Mouse (Mus musculus): ENCODE results near the gene Tmc7.

Tmc7 gene

DNA sequence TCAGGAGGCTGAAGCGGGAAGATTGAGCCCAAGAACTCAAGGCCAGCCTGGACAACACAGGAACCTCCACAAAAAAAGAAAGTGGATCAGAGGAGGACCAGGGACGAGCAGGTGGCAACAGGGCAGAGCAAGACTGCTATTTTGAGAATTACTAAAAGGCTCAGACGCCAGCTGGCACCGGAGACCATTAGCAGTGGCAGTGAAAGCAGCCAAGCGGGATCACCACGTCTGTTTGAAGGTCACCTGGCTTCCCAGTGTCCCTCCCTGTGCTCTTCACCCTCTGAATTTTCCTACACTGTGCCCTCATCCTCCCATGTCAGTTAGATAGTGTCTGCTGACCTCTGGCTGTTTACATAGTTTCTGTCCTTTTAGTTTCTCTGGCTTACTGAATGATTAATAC is 1.3 kb upstream of the Tmc7 start:
- no peak for DNase-seq (ENCODE audit: low spot score)

DNA sequence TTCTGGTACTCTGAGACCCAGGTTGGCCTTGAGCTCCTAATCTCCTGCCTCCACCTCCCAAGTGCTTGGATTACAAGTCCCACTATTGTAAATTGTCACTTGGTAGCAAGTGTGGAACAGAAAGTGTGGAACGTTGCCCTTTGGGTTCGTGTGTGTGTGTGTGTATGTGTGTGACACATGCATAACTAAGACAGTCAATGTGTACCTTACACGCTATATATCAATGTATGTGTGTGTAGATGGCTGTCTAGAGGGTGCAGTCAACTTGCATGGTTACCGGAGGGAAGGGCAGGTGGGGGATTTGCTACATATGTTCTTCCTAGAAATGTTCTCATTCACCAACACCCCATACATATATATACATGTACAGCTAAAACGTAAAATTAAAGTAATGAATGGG is 390 bp upstream of the Tmc7 start:
- DNase-seq (ENCODE audit: low spot score) = no peak

DNA sequence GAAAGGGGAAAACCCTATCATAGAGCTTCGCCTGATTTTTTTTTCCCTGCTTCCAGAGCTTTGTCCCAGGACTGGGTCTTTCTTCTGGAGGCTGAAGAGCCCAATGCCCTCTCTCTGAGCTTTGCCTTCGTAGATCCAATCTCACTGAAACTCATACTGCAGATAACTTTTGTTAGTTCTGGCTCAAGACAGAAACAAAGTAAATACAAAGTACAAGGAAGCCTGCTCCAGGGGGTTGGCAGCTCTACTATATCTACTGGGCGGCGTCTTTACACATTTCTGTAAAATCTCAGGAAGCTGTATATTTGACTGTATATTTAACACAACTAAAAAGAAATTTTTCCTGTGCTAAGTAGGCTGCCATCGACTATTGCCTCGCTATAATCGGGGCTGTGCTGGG is 715 bp downstream of the Tmc7 start:
- no peak for DNase-seq (ENCODE audit: low spot score)

DNA sequence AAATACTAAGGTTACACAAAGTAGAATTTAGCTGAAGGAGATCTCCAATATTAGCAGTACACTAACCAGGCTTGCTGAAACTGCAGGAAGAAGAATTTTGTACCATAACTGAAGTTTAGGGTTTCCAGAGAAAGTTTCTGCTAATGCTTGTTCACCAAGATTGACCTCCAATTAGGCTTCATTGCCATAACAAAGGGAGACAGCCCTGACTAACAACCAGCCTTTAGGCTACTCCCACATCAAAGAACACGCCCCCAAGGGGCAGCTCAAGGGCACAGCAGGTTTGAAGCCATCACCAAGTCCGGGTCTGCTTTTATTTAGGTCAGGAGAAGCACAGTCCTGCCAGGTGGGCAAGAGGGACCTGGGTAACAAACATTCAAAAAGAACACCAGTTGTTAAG is 4.6 kb downstream of the Tmc7 start:
- DNase-seq (ENCODE audit: low spot score) = no peak

DNA sequence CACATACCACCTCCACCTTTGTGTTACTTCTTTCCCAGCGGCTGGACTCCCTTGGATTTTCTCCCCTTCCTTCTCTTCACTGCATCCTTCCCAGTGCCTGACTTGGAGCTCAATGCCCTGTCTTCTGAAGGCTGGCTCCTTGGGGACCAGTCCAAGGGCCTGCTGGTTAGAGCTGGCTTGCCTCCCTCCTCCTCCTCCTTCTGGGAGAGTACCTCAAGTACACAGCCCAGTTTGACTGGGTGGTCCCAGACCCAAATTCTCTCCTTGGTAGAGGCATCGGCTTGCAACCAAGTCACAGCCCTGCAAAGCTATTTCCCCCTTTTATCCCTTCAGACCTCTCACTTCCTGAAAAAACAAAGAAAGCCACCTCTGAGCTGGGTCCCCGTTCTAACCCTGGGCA is 6.3 kb downstream of the Tmc7 start:
- DNase-seq (ENCODE audit: low spot score) = no peak

DNA sequence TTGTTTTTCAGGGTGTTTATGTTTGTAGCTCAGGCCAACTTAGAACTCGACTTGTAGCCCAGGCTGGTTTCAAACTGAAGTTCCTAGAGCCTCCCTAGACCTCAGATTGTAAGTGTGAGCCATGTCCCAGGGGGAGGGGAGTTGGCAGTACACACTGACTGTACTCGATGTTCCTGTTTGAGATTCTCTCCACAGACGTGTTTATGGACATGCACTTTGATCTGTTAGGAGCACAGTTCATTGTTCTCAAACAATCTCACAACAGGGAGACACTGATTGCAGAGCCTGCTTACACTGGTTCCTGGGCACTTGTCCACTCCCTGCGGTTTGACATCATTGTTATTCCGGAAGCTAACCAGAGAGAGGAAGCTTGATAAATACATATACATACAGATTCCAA is 12.5 kb downstream of the Tmc7 start:
- no peak for DNase-seq (ENCODE audit: low spot score)

DNA sequence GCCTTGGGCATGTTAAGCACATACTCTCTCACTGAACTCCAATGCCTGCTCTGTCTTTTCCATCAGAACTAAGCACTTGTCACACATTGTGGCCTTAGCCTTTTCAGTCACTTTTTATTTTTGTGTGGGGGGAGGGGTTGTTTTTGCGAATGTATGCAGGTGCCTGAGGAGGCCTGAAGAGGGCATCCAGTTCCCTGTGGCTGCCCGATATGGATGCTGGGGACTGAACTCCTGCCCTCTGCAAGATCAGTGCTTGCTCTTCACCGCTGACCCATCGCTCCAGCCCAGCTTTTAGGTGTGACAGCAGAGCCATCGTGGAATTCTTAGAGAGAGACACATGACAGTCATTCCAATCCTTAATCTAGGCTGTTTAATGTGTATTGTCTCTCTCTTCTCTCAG is 13.2 kb downstream of the Tmc7 start:
- no peak for DNase-seq (ENCODE audit: low spot score)

DNA sequence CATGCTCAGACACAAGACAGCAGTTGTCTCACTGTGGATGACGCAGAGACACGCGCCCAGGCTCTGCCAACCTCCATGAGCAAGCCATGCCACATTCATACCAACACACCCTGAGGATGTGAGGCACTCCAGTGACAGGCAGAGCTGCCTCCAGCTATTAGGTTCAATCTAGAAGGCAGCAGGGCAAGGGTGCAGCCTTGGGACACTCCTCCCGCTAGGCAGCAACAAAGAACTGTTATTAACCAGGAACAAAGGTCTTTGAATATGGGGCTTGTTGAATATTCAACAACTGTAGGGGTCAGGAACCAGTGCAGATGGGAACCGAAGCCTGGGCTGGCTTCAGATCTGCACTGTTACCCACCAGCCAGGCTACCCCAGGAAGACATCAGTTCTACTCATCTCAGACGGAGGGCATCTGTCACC is 15.4 kb downstream of the Tmc7 start:
- no peak for DNase-seq (ENCODE audit: low spot score)

DNA sequence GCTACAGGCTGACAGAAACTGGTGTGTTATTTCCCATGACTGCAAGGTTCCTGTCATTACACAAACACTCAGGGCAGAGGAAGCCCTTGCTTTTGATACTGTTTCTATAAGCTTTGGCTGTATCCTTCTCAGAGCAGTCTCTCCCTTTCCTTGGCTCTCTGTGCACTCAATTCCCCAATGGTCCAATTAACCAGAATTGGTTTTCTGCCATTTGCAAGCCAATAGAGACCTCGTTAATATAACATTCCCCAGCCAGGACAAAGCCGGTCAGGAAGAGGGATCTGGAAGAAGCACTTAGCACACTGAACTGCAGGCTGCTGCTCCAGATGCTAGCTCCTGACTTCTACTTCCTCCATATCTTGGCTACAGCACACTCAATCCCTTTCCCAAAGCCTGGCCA is 30.2 kb downstream of the Tmc7 start:
- no peak for DNase-seq (ENCODE audit: low spot score)

DNA sequence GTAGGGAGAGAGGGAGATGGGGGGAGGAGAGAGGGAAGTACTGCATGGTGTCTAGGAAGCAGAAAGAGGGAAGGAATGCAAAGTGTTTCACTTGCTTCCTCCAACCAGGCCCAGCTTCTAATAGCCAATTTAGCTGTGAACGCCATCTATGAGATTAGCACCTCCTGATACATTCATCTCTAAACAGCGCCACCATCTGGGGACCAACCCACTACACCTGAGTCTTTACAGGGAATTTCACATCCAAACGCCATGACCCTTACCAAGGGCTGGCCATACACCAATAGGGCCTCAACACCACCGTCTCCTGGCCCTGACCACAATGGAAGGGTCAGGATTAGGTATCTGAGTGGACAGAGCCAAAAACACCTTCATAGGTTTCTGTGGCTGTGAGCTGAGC is 30.7 kb downstream of the Tmc7 start:
- DNase-seq (ENCODE audit: low spot score) = no peak

DNA sequence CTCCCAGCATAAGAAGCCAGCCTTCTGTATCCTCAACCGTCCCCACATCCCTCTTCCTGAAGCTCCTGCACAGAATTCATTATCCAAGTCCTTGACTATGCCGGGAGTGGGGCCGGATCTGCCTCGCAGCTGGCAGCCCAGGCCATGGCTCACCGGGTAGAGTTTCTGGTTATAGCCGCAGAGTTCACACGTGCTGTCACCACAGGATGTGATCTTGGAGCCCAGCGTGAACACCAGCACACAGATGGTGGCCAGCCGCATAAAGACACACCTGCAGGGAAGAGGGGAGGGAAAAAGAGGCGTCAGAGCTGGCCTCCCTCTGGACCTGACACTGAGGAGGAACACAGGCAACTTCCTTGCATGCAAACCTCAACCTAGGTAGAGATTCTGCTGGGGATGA is 37.1 kb downstream of the Tmc7 start:
- no peak for DNase-seq (ENCODE audit: low spot score)

DNA sequence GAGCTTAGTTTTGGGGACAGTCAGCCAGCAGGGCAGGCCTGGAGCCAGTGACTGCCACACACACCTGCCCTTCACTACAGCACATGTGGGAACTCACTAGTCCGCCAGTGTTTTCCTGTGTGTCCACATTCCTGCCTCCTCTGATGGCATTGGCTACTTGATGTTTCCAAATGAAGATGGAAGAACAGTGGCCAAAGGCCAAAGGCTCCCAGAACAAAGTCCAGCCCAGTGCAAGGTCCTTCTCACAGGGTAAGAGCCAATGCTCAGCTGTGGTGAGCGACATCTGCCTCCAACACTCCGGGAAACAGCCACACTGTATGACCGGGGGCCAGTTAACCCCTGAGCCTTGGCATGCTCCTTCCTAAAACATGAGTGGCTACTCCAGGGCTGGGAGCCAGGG is 40.4 kb downstream of the Tmc7 start:
- DNase-seq (ENCODE audit: low spot score) = no peak

DNA sequence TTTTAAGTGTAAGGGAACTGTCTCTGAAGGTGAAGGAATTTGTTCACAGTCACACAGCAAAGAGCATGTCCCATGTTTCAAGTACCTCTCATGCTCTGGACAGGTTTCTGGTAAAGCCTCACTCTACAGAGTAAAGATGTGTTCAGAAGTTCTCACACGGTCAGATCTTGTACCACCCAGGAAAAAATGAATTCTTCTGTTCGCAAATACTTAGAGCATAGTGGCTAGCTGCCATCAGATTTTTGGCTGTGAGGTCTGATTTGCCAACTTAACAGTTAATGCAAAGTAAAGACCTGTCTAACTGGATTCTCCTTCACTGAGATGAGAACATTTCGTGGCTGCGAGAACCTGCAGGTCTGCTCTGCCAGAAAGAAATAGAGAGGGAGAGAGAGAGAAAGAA is 49.5 kb downstream of the Tmc7 start:
- DNase-seq (ENCODE audit: low spot score) = no peak

DNA sequence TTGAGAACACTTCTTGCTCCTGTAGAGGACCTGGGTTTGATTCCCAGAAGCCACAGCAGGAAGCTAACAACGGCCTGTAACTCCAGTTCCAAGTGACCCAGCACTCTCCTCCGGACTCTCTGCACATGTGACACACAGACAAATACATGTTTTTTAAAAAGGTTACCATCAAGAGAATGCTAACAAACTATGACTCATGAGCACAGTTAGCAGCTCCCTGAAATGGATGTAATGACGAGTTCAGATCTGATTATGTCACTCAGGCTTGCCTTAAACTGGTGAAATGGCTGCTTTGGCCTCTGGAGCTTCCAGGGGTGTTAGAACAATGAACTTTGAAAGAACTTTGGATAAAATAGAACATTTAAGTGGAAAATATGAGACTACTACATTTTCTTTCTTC is 50.2 kb downstream of the Tmc7 start:
- DNase-seq (ENCODE audit: low spot score) = no peak

DNA sequence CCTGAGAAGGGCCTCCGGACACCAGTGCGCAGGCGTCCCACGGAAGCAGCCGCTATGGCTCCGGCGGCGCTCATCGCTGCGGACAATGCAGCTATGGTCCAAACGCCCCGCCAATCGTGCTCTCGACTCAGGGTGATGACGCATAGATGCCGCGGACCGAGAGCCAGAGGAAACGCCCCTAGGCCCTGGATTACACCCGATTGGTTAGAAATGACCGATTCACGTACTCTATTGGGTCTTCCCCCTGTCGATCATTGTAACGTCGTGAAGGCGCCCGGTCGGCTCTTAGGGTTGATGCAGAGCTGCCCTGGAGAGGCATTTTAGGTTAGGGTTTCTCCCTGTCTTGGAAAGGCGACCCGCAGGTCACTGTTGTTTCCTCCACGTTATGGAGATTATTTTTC is 51.4 kb downstream of the Tmc7 start, which contains the start of gene Coq7:
Gene Coq7, minus strand, starts transcription at position 179 of the 401 bp plus-strand sequence.
- DNase-seq (ENCODE audit: low spot score) = peak; percentile 100

DNA sequence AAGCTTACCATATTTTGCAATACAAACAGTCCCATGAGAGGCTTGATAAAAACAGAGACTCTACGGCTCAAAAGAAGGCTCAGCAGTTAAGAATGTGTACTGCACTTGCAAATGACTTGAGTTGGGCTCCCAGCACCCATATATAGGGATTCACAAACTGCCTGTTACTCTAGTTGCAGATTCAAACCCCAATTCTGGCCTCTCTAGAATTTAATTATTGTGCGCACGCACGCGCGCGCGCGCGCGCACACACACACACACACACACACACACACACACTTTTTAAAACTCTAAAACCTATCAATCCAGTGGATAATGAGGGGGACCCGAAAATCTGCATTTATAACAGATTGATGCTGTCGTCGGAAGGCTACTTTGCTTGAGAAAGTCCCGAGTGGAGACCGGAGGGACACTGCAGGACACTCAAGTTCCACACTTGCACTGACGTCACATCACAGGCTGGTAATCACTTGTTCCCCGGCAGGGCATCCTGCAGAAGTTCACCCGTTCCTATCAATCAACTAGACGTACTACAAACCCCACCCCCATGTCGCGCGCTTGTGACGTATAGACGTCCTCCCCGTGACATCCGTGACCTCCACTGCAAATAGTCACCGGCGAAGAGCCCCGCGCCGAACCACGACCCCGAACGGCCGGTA is 51.9 kb downstream of the Tmc7 start:
- DNase-seq (ENCODE audit: low spot score) = peak; percentile 97

DNA sequence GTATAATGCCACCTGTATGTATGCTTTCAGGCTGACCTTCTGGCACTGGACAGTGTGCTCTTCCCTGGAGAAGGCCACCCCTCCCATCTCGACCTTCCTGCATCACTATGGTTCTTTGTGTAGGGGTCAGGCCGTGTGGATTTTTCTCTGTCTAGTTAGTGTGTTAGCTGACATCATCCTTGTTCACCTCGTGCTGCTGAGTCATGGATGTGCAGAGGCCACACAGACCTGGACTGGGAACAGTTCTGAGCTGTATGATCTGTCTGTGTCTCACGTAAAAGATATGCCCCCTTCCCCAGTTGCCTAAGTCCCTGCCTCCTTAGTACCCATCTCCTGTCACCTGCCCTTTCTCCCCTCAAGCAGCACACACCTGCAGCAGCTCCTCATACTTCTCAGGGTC is 57.6 kb downstream of the Tmc7 start:
- no peak for DNase-seq (ENCODE audit: low spot score)

DNA sequence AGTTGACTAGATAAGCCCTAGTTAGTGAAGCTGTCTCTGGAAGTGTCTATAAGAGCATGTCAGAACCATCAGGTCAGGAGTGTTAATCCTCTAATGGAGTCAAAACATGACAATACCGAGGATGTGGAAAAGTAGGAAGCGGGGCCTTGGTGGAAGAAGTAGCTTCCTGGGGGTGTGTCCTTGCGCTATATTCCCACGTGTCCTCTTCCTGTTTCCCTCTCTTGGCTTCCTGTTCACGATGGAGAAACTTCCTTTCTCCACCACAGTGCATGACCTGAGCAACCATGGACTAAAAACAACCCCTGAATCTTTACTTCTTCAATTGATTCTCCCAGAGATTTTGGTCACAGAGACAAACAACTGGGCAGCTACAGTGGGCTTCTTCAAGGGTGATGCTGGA is 62.5 kb downstream of the Tmc7 start:
- no peak for DNase-seq (ENCODE audit: low spot score)

DNA sequence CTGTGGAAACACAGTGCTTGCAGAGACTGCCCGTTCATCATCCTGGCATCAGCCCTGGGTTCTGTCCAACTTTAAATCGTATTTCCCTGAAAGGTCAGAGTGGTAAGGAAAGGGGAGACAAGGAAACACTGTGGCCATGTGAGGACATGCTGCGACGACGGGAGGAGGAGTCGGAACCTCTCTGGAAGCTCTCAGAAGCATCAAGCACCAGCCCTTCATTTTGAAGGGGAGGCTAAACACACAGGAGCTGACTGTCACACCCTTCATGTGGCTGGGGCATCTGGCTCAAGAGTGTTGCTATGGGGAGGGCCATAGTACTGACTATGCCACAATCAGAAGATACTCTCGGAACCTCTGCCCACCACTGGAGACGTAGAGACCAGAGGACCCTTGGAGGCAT is 64.9 kb downstream of the Tmc7 start:
- no peak for DNase-seq (ENCODE audit: low spot score)

DNA sequence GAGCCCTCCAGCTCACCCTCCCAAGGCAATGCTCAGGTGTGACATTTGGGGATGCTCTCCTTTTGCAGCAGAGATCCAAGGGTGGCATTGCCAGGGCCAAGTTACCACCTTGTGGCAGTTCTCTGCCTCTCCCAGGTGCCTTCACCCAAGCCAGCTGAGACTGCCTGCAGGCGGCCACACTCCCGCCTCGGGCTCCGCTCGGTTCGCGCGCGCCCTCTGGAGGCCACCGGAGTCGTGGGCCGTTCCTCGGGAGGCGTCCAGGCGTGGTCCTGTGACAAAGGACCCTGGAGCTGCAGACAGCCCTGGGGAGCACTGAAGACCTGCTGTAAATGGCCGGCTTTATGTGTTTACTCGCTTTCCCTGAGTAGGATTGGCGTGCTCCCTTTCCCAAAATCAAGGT is 65.8 kb downstream of the Tmc7 start:
- peak; percentile 86 for DNase-seq (ENCODE audit: low spot score)

DNA sequence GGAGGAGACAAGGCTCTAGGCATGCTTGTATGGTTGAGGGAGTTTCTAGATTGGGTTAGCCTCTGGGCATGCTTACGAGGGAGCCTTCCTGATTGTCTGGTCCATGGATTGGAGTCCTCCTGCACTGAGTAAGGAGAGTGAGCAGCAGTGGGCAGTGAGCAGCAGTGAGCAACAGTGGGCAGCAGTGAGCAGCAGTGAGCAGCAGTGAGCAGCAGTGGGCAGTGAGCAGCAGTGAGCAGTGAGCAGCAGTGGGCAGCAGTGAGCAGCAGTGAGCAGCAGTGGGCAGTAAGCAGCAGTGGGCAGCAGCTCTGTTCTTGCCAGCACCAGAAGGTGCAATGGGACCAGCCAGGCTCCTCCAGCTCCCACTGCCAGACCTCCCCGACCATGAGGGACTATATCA is 66.7 kb downstream of the Tmc7 start:
- DNase-seq (ENCODE audit: low spot score) = peak; percentile 69

DNA sequence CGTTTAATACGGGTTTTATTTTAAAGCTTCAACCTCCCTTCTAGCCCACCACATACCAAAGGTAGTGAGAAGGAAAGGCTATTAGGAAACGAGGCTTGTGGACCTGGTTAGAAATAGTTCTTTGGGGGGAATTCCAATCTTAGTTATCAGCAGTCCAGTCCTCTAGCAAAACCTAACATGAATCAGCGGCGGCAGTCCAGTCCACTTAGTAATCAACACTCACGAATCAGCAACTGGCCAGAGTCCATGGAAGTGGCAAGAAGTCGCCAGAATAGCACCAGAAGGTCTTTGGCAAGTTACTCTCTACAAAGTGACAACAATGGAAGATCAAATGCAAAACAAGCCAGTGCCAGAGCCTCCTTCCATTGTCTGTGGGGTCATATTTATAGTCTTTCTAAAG is 76.0 kb downstream of the Tmc7 start:
- no peak for DNase-seq (ENCODE audit: low spot score)

DNA sequence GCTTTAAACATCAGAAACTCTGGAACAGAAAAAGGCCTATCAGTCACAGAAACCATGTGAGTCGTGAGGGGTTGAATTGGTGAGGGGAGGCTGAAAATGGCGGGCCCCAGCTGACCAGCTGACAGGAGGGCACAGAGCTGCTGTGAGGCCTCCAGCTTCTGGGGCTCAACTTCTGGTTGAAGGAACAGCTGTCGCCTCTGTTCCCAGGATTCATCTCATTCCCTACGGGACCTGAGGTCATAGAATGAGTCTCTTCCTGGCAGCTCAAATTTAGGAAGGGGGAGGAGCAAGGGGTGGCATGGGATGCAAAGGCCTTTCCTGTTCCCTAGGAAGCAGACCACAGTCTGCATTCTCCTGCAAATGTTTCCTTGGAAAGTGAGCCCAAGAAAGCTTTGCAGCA is 80.7 kb downstream of the Tmc7 start:
- no peak for DNase-seq (ENCODE audit: low spot score)

DNA sequence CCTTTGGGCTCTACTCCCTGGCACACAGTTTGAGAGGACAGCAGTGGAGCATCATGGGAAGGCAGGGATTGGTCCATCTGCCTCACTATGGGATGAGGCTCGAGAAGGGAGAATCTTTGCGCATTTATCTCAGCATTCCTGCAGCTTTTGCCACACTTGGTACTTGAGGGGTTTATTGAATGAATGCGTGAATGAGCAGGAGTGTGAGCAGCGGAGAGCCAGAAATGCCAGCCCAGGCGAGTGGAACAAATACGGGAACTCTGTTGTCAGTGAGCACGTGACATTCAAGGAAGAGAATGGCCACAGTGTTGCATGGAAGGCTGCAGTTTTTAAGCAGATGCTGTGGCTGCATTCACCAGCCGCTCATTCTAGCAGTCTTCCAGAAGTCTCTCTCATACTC is 82.2 kb downstream of the Tmc7 start:
- DNase-seq (ENCODE audit: low spot score) = peak; percentile 21

Data from retina, embryonic 14.5 days (tissue).